Mouse (Mus musculus): ENCODE data around the gene Kmt2d.

Kmt2d gene

GRCm38 (mm10) chr15:98859319-98860043 is 11.5 kb downstream of the Kmt2d start:
- DNase-seq (ENCODE audit: low read depth, low spot score): no peak

- no peak for DNase-seq (ENCODE audit: low read depth, low spot score)
Measured at GRCm38 (mm10) chr15:98854214-98854613, 16.8 kb downstream of the Kmt2d start.

GRCm38 (mm10) chr15:98853161-98853937 is 17.7 kb downstream of the Kmt2d start:
- DNase-seq (ENCODE audit: low read depth, low spot score): no peak

- DNase-seq (ENCODE audit: low read depth, low spot score): no peak
Measured at GRCm38 (mm10) chr15:98852733-98853132, 18.3 kb downstream of the Kmt2d start.

GRCm38 (mm10) chr15:98852071-98852470 is 18.9 kb downstream of the Kmt2d start:
- DNase-seq (ENCODE audit: low read depth, low spot score): no peak

GRCm38 (mm10) chr15:98851229-98851818 is 19.7 kb downstream of the Kmt2d start:
- no peak for DNase-seq (ENCODE audit: low read depth, low spot score)

- DNase-seq (ENCODE audit: low read depth, low spot score): no peak
Measured at GRCm38 (mm10) chr15:98850668-98851067, 20.3 kb downstream of the Kmt2d start.

GRCm38 (mm10) chr15:98849956-98850600 is 20.9 kb downstream of the Kmt2d start:
- DNase-seq (ENCODE audit: low read depth, low spot score): no peak

- no peak for DNase-seq (ENCODE audit: low read depth, low spot score)
Measured at GRCm38 (mm10) chr15:98849165-98849564, 21.8 kb downstream of the Kmt2d start.

- no peak for DNase-seq (ENCODE audit: low read depth, low spot score)
Measured at GRCm38 (mm10) chr15:98846140-98846539, 24.9 kb downstream of the Kmt2d start.

- DNase-seq (ENCODE audit: low read depth, low spot score): no peak
Measured at GRCm38 (mm10) chr15:98845149-98845548, 25.9 kb downstream of the Kmt2d start.

- no peak for DNase-seq (ENCODE audit: low read depth, low spot score)
Measured at GRCm38 (mm10) chr15:98843595-98844223, 27.3 kb downstream of the Kmt2d start.

- DNase-seq (ENCODE audit: low read depth, low spot score): no peak
Measured at GRCm38 (mm10) chr15:98839671-98840585, 31.1 kb downstream of the Kmt2d start.

- no peak for DNase-seq (ENCODE audit: low read depth, low spot score)
Measured at GRCm38 (mm10) chr15:98839161-98839560, 31.8 kb downstream of the Kmt2d start.

GRCm38 (mm10) chr15:98837743-98838103 is 33.3 kb downstream of the Kmt2d start:
- no peak for DNase-seq (ENCODE audit: low read depth, low spot score)

GRCm38 (mm10) chr15:98837006-98837742 is 33.8 kb downstream of the Kmt2d start:
- DNase-seq (ENCODE audit: low read depth, low spot score): no peak

GRCm38 (mm10) chr15:98835291-98835690 is 35.7 kb downstream of the Kmt2d start:
- DNase-seq (ENCODE audit: low read depth, low spot score): no peak

GRCm38 (mm10) chr15:98834059-98834458 is 36.9 kb downstream of the Kmt2d start:
- no peak for DNase-seq (ENCODE audit: low read depth, low spot score)

GRCm38 (mm10) chr15:98833281-98833680 is 37.7 kb downstream of the Kmt2d start:
- DNase-seq (ENCODE audit: low read depth, low spot score): no peak
